Mouse (Mus musculus) forebrain, postnatal 0 days (tissue): ENCODE results near the gene C6. TPM values are rescaled to one million over a fixed set of nuclear protein-coding genes. Genes with fewer than 3 reads are reported as not detected.

Experiments used
- ATAC-seq: fragments of 200-750 bp; cut with Nextera tagmentation; 2 replicates; pipeline ENCODE4 v1.8.0; 2017; ENCODE audit warnings: mild to moderate bottlenecking, moderate library complexity
- DNase-seq: peaks from one replicate; pipeline ENCODE4 v3.0.0-alpha.2; 2015
- H3K27ac ChIP-seq: fragments of 300-500 bp; sonication (generic); 2 replicates; pipeline ENCODE4 v1.5.1; 2014; ENCODE audit warnings: low read depth, mild to moderate bottlenecking, antibody characterized with exemption, low read length, moderate library complexity, mixed read lengths
- H3K27me3 ChIP-seq: fragments of 300-500 bp; sonication (generic); 2 replicates; pipeline ENCODE4 v1.6.1; 2014; ENCODE audit warnings: mild to moderate bottlenecking, low read length, mixed read lengths; ENCODE audit not compliant: insufficient read depth
- H3K36me3 ChIP-seq: fragments of 300-500 bp; sonication (generic); 2 replicates; pipeline ENCODE4 v1.6.1; 2014; ENCODE audit warnings: mild to moderate bottlenecking, moderate library complexity; ENCODE audit not compliant: insufficient read depth
- H3K4me1 ChIP-seq: fragments of 300-500 bp; sonication (generic); 2 replicates; pipeline ENCODE4 v1.6.1; 2014; ENCODE audit warnings: antibody characterized with exemption; ENCODE audit not compliant: insufficient read depth
- H3K4me2 ChIP-seq: fragments of 300-500 bp; sonication (generic); 2 replicates; pipeline ENCODE4 v1.6.1; 2014; ENCODE audit warnings: low read depth, mild to moderate bottlenecking, moderate library complexity
- H3K4me3 ChIP-seq: fragments of 300-500 bp; sonication (generic); 2 replicates; pipeline ENCODE4 v1.5.1; 2014; ENCODE audit warnings: low read depth, low read length, mixed read lengths
- H3K9ac ChIP-seq: fragments of 300-500 bp; sonication (generic); 2 replicates; pipeline ENCODE4 v1.6.1; 2014; ENCODE audit warnings: mild to moderate bottlenecking
- H3K9me3 ChIP-seq: fragments of 300-500 bp; sonication (generic); 2 replicates; pipeline ENCODE4 v1.6.1; 2016; ENCODE audit warnings: low read length
- CTCF ChIP-seq: sonication (generic); IDR thresholded peaks from 2 replicates; pipeline ENCODE4 v1.5.1; 2016; ENCODE audit warnings: antibody characterized with exemption, control low read depth, low read depth
- WGBS: fragments of 180-500 bp; shearing (Covaris S2); extraction: QIAGEN DNeasy Blood & Tissue Kit; methylation state at CpG from one replicate; pipeline ENCODE4 v1.1.7; 2014; 5-methylcytosine and 5-hydroxymethylcytosine counted together
- polyA plus RNA-seq: library from polyadenylated mRNA; unstranded; fragments of >200 nt; fragmentation: Nextera tagmentation; extraction: Ambion mirVana; gene quantifications from 2 replicates; pipeline ENCODE4 v1.2.1, GENCODE M21; 2015
- total RNA-seq: library from RNA; depleted of rRNA; stranded (reverse); fragments of >200 nt; gene quantifications from 2 replicates; pipeline ENCODE4 v1.2.3, GENCODE M21; 2014; rRNA removed

The C6 gene
- total RNA-seq (0.24 and 0.38 TPM in 2 replicates), polyA plus RNA-seq (0.05 and 0.08 TPM in 2 replicates)

GRCm38 (mm10) chr15:4726830-4727310, at the start of gene C6:
Gene C6 (plus strand): TSS chr15:4727175.
- Histone ChIP-seq H3K27me3 (no peaks in the 10 kb centered on the region), H3K9ac (no peak within 1 kb of the TSS), H3K36me3 (no peaks in the 10 kb centered on the region), H3K27ac (no peak within 1 kb of the TSS), H3K4me1 (no peaks in the 10 kb centered on the region), H3K4me2 (no peak within 1 kb of the TSS), H3K4me3 (no peak within 1 kb of the TSS), H3K9me3 (no peaks in the 10 kb centered on the region)
- no peak for TF ChIP-seq CTCF
- ATAC-seq, result no peak
- WGBS, result 92% methylated on average over 9 of the region's 9 CpGs
- no peak for DNase-seq

GRCm38 (mm10) chr15:4697604-4698003, 29.4 kb upstream of the C6 start:
- no peaks in the 10 kb centered on the region for H3K36me3 ChIP-seq
- ATAC-seq (no peak), DNase-seq (no peak)
- no peaks in the 10 kb centered on the region for H3K4me1 ChIP-seq
- no peak overlapping the region for H3K4me3 ChIP-seq
- no peak for TF ChIP-seq CTCF
- WGBS, result 85% methylated on average over 4 of the region's 4 CpGs
- H3K27me3 ChIP-seq, result no peaks in the 10 kb centered on the region
- no peak overlapping the region for H3K4me2 ChIP-seq
- peaks cover 10% of the 10 kb centered on the region; the same call in 1 of the 2 replicates for H3K9me3 ChIP-seq
- H3K27ac ChIP-seq, result no peak overlapping the region
- H3K9ac ChIP-seq, result no peak overlapping the region

- H3K9ac ChIP-seq, result no peak overlapping the region
- WGBS, result 96% methylated on average over 1 of the region's 1 CpGs
- H3K4me1 ChIP-seq, result no peaks in the 10 kb centered on the region
- DNase-seq (no peak), ATAC-seq (no peak)
- no peak overlapping the region for H3K27ac ChIP-seq
- no peaks in the 10 kb centered on the region for H3K27me3 ChIP-seq
- H3K9me3 ChIP-seq, result no peaks in the 10 kb centered on the region
- no peaks in the 10 kb centered on the region for H3K36me3 ChIP-seq
- TF ChIP-seq CTCF, result no peak
- no peak overlapping the region for H3K4me3 ChIP-seq
- no peak overlapping the region for H3K4me2 ChIP-seq
Observed at GRCm38 (mm10) chr15:4734150-4734549, 7.2 kb downstream of the C6 start.

GRCm38 (mm10) chr15:4734996-4735609, 8.1 kb downstream of the C6 start:
- WGBS, result 79% methylated on average over 2 of the region's 2 CpGs
- Histone ChIP-seq H3K36me3 (no peaks in the 10 kb centered on the region), H3K4me1 (no peaks in the 10 kb centered on the region), H3K27ac (no peak overlapping the region), H3K4me3 (no peak overlapping the region), H3K4me2 (no peak overlapping the region), H3K9ac (no peak overlapping the region), H3K9me3 (no peaks in the 10 kb centered on the region), H3K27me3 (no peaks in the 10 kb centered on the region)
- DNase-seq (no peak), ATAC-seq (no peak)
- no peak for TF ChIP-seq CTCF

GRCm38 (mm10) chr15:4747656-4748055, 20.7 kb downstream of the C6 start:
- H3K4me3 ChIP-seq, result no peak overlapping the region
- H3K4me2 ChIP-seq, result no peak overlapping the region
- H3K9ac ChIP-seq, result no peak overlapping the region
- ATAC-seq, result no peak
- H3K4me1 ChIP-seq, result no peaks in the 10 kb centered on the region
- 93% methylated on average over 3 of the region's 3 CpGs for WGBS
- no peak overlapping the region for H3K27ac ChIP-seq
- no peaks in the 10 kb centered on the region for H3K9me3 ChIP-seq
- H3K27me3 ChIP-seq, result no peaks in the 10 kb centered on the region
- TF ChIP-seq CTCF, result no peak
- H3K36me3 ChIP-seq, result no peaks in the 10 kb centered on the region
- DNase-seq, result no peak

- no peaks in the 10 kb centered on the region for H3K36me3 ChIP-seq
- ATAC-seq, result no peak
Observed at GRCm38 (mm10) chr15:4790378-4790777, 63.4 kb downstream of the C6 start.

DNA sequence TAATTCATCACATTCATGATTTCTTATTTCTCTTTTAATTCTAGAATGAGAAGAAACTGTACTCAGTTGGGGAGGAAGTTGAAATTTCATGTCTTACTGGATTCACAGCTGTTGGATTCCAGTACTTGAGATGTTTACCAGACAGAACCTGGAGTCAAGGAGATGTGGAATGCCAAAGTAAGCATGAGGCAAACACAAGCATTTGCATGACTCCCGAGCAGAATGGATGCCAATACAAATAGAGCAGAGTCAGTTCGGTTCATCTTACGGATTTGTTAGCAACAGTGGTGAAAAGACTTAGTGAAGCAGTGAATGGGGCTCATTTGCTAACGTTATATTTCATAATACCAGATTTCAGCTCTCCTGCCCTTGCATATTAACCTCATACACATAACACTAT, 69.9 kb downstream of the C6 start:
- H3K4me2 ChIP-seq, result no peak overlapping the region
- H3K27me3 ChIP-seq, result no peaks in the 10 kb centered on the region
- H3K36me3 ChIP-seq, result no peaks in the 10 kb centered on the region
- no peaks in the 10 kb centered on the region for H3K4me1 ChIP-seq
- no peak overlapping the region for H3K27ac ChIP-seq
- no peak overlapping the region for H3K4me3 ChIP-seq
- WGBS, result 70% methylated on average over 4 of the region's 4 CpGs
- no peak for TF ChIP-seq CTCF
- DNase-seq (no peak), ATAC-seq (no peak)
- H3K9me3 ChIP-seq, result no peaks in the 10 kb centered on the region
- no peak overlapping the region for H3K9ac ChIP-seq

More at GRCm38 (mm10) chr15:4790378-4790777, 63.4 kb downstream of the C6 start:
- Histone ChIP-seq H3K4me3 (no peak overlapping the region), H3K9ac (no peak overlapping the region), H3K27ac (no peak overlapping the region), H3K27me3 (no peaks in the 10 kb centered on the region), H3K4me2 (no peak overlapping the region), H3K4me1 (no peaks in the 10 kb centered on the region), H3K9me3 (no peaks in the 10 kb centered on the region)
- no peak for DNase-seq
- no peak for TF ChIP-seq CTCF
- 19% methylated on average over 3 of the region's 3 CpGs for WGBS
